Mouse (Mus musculus) 416B (cell line): Measurements from ENCODE around the gene St3gal2.
"Not testable (repeated sequence)": the region's sequence is repeated elsewhere in the genome, so short reads cannot be mapped to it uniquely, and the experiment has no call there.

ENCODE experiments used
- DNase-seq: peaks from one replicate; pipeline ENCODE4 v3.0.0; 2011; ENCODE audit warnings: low read depth

The St3gal2 gene

DNA sequence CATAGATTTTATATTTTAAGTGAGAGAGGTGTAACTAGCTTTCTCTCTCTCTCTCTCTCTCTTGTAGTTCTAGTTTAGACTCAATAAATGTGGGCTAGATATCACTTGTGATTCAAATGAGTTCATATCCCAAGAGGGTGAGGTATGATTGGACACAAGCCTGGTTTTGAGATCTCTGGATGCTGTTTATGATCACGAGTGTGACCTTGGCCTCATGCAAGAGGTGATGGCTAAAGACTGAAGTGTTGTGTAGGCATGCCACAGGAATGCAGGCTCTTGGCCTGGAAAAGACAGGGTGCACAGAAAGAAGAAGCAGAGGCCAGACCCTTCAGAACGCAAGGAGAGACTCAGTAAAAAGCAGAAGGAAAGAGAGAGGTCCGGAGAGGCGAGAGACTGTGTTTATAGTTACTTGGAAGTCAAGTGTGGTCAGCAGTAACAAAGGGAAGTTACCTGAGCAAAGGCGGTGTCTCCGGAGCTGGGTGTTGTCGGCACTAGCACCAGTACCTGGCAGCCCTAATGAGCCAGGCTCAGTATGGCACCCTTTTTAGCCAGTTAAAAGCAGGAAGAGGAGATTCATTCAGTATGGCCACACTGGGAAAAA, 24.7 kb downstream of the St3gal2 start:
- no peak for DNase-seq

- peak; percentile 54 for DNase-seq
Observed at GRCm38 (mm10) chr8:110945716-110946115, 26.0 kb downstream of the St3gal2 start.

DNA sequence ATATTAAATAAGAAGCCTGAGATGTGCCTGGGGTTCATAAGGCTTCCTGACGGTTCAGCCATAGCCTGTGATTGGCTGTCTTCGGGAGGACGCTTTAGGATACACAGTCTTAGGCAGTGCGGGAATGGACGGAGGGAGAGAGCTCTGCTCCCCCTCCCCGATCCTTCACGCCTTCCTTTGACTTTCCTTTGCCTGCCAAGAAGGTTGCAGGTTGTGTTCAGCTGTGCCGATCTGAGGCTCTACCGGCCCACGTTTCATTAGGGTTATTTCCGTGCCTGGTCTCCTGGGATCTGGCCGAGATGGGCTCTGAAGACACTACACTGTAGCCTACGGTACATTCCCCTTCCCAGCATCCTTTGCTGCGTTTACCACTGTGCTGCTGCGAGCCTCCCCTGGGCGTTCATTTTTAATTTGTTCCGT, 30.4 kb downstream of the St3gal2 start:
- DNase-seq = no peak

- peak; percentile 63 for DNase-seq
Observed at GRCm38 (mm10) chr8:110954776-110955175, 35.1 kb downstream of the St3gal2 start.

DNA sequence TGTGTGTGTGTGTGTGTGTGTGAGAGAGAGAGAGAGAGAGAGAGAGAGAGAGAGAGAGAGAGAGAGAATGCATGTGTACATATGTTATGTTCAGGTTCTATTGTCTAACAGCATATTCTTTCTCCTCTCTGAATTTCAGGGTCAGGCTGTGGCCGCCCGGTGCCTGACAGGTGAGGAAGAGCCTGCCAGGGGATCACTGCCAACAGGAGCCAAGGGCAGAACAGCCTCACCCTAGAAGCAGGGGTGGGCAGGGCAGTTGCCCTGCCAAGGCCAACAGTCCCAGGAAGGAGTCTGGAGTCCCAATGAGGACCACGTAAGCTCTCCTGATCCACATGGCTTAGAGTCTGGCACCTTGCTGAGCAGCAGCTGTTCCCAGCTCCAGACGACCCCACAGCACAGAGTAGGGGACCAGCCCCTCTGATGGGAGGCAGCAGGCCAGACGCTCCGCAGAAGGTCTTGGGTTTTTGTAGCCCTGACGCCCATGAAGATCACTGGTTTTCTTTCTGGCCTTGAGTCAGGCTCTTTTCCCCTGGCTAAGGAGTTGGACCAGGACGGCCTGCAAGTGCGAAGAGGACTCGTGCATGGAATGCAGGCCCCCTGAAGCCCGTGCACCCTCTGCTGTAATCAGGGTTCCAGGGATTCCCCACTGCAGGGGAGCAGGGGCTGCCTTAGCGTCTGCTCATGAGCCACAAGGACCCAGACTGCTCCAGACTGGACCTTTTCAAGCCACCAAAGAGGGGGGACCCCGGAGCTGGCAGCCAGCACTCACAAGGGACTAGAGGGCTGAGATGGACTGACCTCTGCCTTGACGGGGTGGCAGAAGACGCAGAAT, 37.1 kb downstream of the St3gal2 start:
- no peak for DNase-seq

GRCm38 (mm10) chr8:110957471-110957870, 37.7 kb downstream of the St3gal2 start:
- DNase-seq = no peak

- DNase-seq = no peak
Observed at GRCm38 (mm10) chr8:110958135-110958534, 38.4 kb downstream of the St3gal2 start.

GRCm38 (mm10) chr8:110958553-110958952, 38.8 kb downstream of the St3gal2 start:
- peak; percentile 29 for DNase-seq

DNA sequence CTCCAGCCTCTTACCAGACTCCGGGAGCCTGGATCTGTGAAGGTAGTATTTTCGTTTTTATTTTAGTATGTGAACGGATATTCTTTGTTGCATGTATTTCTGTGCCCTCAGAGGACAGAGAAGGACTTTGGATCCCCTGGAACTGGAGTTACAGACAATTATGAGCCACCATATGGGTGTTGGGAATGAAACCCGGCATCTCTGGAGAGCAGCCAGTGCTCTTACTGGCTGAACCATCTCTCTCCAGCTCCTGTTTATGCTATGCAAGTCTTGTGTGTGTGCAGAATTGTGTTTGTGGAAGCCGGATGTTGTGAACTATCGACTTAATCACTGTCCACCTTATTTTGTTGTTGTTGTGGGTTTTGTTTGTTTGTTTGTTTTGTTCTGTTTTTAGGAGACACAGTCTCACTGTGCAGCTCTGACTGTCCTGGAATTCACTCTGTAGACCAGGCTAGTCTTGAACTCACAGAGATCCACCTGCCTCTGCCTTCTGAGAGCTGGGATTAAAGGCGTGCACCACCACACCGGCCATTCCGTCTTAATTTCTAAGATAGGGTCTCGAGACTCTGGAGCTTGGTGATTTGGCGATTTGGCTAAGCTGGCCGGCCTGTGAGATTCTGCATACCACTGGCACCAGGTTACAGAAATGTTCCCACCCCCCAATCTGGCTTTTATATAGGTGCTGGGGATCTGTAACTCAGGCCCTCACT, 39.5 kb downstream of the St3gal2 start:
- no peak for DNase-seq

- no peak for DNase-seq
Observed at GRCm38 (mm10) chr8:110959906-110960305, 40.2 kb downstream of the St3gal2 start.

DNA sequence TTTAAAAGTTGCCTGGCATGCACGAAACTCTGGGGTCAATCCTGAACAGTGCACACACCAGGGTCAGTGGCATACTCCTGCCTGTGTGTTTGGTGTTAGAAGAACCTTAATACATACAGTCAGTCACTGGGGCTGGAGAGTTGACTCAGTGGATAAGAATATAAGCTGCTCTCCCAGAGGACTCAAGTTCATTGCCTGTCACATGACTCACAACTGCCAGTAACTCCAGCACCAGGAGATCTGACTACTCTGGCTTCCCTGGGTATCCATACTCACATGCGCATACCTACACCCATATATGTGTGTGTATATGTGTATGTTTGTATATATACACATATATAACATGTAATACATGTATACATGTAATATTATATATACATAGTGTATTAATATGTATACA, 43.3 kb downstream of the St3gal2 start:
- no peak for DNase-seq

DNA sequence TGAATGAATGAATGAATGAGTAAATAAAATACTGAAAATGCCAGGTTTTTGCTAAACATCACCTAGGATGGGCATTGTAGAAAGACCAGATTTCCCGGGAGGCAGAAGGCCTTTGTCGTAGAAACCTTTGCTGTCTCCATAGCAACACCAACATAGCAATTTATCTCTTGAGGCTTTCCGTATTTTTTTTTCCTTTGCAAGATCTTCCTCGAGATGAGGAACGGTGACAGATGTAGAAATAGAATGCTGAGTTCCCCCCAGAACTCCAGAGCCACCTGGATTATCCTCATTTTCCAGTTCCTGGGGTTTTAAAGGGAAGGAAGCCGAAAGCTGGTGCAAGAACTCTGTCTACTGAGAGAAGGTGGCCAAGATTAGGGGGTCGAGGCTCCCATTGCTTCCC, 44.9 kb downstream of the St3gal2 start:
- DNase-seq = no peak

DNA sequence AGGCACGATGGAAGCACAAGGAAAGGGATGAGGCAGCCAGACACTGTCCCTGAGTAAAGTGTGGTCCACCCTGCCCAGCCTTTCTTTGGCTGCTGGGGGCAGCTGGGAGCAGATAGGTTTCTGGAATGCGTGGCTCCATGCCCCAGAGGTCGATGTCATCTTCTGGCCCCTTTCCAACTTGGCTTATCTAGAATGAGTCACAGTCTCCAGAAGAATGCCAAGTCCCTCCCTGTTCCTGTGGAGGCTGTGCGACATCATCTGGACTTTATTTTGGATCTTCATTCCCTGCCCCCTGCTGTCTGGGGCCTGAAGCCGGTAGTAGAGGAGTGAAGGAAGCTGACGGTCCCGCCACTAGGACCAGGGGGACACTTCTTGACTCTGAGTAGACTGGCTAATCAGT, 45.9 kb downstream of the St3gal2 start:
- peak; percentile 87 for DNase-seq

- DNase-seq = no peak
Observed at GRCm38 (mm10) chr8:110966586-110966985, 46.9 kb downstream of the St3gal2 start.

DNA sequence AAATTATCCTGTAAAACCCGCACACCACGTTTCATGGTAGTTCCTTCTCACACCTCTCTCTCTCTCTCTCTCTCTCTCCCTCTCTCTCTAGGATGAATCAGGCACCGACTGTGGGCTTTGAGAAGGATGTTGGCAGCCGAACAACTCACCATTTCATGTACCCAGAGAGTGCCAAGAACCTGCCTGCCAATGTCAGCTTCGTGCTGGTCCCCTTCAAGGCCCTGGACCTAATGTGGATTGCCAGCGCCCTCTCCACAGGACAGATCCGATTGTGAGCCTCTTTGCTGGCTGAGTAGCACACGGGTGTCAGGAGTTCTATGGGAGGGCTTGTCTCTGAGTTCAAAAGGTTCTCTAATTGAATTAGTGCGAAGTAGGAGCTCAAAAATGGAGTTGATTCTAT, 47.6 kb downstream of the St3gal2 start:
- DNase-seq = no peak

DNA sequence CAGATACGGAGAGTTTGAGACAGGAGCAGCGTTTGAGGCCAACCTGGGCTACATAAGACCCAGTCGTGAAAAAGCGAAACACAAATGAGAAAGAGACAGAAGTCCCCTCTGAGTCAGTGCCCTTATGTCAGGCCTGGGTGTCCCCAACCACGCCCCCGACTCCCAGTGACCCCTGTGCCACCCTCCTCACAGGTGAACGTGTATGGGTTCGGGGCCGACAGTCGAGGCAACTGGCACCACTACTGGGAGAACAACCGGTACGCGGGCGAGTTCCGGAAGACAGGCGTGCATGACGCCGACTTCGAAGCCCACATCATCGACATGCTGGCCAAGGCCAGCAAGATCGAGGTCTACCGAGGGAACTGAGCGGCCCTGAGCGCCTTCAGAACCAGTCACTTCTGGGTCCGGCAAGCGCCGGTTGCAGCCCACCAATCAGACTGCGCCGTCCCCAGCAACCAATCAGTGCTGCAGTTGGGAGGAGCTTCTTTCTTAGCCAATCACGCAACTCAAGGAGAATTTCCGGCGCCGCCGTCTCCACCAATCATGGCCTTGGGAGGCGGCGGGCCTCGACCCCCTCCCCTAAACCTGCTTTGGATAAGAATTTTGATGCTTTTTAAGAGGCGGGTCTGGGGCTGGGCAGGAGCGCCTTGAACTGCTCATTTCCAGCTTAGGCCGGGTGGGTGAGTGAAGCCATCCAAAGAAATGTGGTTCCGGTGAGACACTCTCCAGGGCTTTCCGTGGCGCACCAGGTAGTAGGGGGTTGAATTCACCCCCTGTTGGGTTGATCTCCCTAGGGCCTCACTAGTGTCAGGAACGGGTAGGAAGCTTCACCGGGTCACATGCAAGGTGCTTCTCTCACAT, 50.4 kb downstream of the St3gal2 start:
- no peak for DNase-seq

DNA sequence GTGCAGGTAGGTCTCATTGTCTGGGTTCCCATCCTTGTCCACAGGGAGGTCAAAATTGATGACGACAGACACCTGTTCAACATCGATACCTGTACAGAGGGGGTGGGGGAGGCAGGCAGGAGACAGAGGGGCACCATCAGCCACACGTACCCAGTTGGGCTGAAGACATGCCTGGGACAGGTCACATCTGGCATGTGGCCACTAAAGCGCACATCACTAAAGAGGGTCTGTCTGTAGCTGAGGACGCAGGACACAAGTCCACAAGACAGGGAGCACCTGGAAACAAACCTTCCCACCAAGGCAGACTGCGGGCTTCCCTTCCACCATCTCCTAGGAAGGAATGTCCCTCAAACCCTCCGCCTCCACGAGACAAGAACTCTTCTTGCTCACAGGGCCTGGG, 56.8 kb downstream of the St3gal2 start:
- DNase-seq = not testable (repeated sequence)

DNA sequence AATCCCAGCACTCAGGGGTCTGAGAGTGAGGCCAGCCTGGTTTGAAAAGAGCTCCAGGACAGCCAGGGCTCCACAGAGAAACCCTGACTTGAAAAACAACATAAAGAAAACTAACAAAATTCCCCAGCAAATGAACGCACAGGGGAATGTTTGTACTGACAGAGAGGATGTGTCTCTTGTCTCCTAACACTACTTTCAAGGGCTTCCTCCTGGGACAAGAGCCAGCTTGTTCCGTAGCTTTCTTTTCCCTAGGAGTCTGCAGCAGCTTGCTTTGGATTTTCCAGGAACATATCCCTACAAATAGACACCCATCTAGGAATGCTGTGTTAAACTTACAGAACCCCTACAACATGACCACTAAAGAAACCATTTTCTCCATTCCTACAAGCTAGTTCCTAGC, 58.3 kb downstream of the St3gal2 start:
- not testable (repeated sequence) for DNase-seq

DNA sequence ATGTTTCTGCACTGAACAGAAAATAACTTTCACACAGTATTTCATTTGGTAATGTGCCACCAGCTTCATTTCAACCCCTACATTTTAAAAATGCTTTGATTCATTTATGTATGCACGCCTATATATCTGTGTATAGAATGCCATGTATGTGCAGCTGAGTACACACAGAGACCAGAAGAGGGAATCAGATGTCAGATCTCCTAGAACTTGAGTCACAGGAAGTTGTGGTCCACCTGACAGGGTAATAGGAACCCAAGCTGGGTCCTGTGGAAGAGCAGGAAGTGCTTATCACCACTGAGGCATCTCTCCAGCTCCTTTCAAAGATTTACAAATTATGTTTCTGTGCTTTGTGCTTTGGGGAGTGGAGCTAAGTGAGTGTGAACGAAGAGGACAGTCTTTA, 61.6 kb downstream of the St3gal2 start:
- DNase-seq = peak; percentile 96

- peak; percentile 98 for DNase-seq
Observed at GRCm38 (mm10) chr8:110987805-110988744, 68.4 kb downstream of the St3gal2 start.

DNA sequence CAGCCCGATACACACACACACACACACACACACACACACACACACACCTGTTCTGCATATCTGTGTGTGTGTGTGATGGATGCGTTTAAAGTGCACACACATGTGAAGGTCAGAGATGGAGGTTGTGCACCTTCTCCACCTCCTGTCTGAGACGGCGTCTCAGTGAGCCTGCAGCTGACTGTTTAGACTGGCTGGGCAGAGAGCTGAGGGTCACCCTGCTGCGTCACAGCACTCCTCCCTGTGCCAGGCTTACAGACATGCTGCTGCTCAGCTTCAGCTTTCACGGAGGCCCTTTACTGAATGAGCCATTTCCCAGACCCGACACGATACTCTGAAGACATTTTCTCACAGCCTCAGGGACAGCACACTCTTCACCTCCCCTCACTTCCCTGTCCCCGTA, 70.3 kb downstream of the St3gal2 start:
- DNase-seq = no peak
